Mouse (Mus musculus): ENCODE measurements around the gene Samd7. TPM values are rescaled to one million over a fixed set of nuclear protein-coding genes. Genes with fewer than 3 reads are reported as not detected.

The Samd7 gene
- polyA plus RNA-seq, 1 experiment = 0.08 TPM

DNA sequence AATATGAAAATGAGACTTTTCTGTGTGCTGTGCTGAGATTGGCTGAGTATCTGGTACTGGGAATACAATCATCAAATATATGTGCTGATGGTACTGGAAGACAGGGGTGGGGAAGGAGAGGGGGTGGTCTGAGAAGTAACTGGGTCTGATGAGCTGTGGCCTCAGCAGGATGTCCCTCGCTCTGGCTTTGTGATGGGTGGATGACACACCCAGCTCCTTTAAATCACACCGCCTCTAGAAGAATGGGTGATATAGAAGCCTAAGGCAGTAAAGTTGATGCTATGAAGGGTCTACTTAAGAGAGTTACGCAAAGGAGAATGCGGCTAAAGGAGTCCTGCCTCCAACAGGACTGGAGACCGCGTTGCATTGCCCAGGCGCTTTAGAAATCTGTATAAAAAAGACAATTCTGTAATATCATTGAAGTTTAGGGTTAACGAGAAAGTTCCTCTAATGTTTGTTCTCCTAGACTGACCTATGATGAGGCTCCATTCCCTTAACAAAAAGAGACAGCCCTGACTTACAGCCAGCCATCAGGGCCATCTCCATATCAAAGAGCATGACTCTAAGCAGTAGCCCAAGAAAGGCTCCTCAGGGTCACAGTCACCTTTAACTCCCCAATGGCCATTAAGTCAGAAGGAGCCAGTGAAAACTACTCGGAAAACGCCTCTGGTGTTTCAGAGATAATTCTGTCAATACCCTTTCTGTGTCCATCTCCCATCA, 21.8 kb upstream of the Samd7 start:
- TF ChIP-seq CTCF (IDR thresholded peaks at IDR 0.05; ENCODE audit: borderline replicate concordance, extremely low read depth, insufficient read depth, insufficient read length) (no peak), POLR2A (IDR thresholded peaks at IDR 0.05; ENCODE audit: borderline replicate concordance, extremely low read depth, insufficient read depth, insufficient read length, poor library complexity, severe bottlenecking) (no peak)
- no peak for DNase-seq (ENCODE audit: low read depth)

GRCm38 (mm10) chr3:30724848-30725465, 21.1 kb upstream of the Samd7 start:
- TF ChIP-seq POLR2A (IDR thresholded peaks at IDR 0.05; ENCODE audit: borderline replicate concordance, extremely low read depth, insufficient read depth, insufficient read length, poor library complexity, severe bottlenecking) (no peak), CTCF (IDR thresholded peaks at IDR 0.05; ENCODE audit: borderline replicate concordance, extremely low read depth, insufficient read depth, insufficient read length) (no peak)
- DNase-seq (ENCODE audit: low read depth) = no peak

DNA sequence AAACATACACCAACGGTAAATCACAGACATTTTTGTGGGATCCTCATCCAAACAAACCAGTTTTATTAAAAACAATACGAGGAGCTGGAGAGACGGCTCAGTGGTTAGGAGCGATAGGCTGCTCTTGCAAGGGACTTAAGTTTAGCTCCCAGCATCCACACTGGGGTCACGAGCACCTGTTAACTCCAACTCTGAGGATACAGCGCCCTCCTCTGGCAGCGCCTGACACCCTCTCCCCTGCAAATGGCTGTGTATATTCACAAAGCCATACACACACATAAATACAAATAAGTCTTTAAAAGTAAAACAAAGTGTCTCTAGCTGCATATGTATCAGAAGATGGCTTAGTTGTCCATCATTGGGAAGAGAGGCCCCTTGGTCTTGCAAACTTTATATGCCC, 20.6 kb upstream of the Samd7 start:
- DNase-seq (ENCODE audit: low read depth) = no peak

DNA sequence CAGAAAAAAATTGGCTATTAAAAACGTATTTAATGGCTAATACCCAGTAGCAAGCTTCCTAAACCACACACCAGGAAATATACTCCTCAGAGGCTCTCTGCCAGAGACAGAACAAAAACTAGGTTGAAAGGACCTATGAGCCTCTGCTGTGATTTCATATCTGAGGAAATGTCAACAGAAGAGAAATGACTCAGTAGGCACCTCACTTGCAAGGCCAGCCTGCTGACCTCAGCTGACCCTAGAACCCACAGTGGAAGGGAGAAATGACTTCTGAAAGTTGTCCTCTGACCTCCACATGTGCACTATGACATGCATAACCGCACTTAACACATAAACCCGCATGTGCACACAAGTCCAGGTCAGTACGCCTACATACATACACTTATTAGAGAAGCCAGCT, 18.9 kb upstream of the Samd7 start:
- no peak for DNase-seq (ENCODE audit: low read depth)
- TF ChIP-seq POLR2A (IDR thresholded peaks at IDR 0.05; ENCODE audit: borderline replicate concordance, extremely low read depth, insufficient read depth, insufficient read length, poor library complexity, severe bottlenecking) (no peak), CTCF (IDR thresholded peaks at IDR 0.05; ENCODE audit: borderline replicate concordance, extremely low read depth, insufficient read depth, insufficient read length) (no peak)

More for the DNA sequence above, 20.6 kb upstream of the Samd7 start:
- TF ChIP-seq CTCF (IDR thresholded peaks at IDR 0.05; ENCODE audit: borderline replicate concordance, extremely low read depth, insufficient read depth, insufficient read length) (no peak), POLR2A (IDR thresholded peaks at IDR 0.05; ENCODE audit: borderline replicate concordance, extremely low read depth, insufficient read depth, insufficient read length, poor library complexity, severe bottlenecking) (no peak)

- no peak for DNase-seq (ENCODE audit: low read depth)
- no peak for TF ChIP-seq POLR2A (IDR thresholded peaks at IDR 0.05; ENCODE audit: borderline replicate concordance, extremely low read depth, insufficient read depth, insufficient read length, poor library complexity, severe bottlenecking)
Measured at GRCm38 (mm10) chr3:30729046-30729445, 17.0 kb upstream of the Samd7 start.

DNA sequence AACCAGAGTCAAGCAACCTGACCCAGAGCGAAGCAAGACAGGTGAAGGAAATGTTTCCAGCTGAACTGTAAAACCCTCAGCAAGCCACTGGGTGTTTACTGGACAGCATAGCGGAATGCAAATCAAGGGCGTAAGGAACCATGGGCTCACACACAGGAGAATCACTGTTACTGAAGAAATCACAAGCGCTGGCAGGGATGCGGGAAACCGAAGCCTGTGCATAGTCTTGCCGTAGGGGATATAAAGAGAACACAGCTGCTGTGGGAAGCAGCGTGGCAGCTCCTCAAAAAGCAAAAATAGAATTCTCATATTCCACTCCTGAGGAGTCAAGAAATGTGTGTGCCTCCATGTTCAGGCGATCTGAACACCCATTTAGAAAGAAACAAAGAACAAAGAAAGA, 9.3 kb upstream of the Samd7 start:
- TF ChIP-seq POLR2A (IDR thresholded peaks at IDR 0.05; ENCODE audit: borderline replicate concordance, extremely low read depth, insufficient read depth, insufficient read length, poor library complexity, severe bottlenecking) (no peak), CTCF (IDR thresholded peaks at IDR 0.05; ENCODE audit: borderline replicate concordance, extremely low read depth, insufficient read depth, insufficient read length) (no peak)
- peak; percentile 61 for DNase-seq (ENCODE audit: low read depth)

- no peak for TF ChIP-seq POLR2A (IDR thresholded peaks at IDR 0.05; ENCODE audit: borderline replicate concordance, extremely low read depth, insufficient read depth, insufficient read length, poor library complexity, severe bottlenecking)
- TF ChIP-seq CTCF (IDR thresholded peaks at IDR 0.05; ENCODE audit: borderline replicate concordance, extremely low read depth, insufficient read depth, insufficient read length) = no peak
- DNase-seq (ENCODE audit: low read depth) = no peak
Measured at GRCm38 (mm10) chr3:30741306-30741705, 4.8 kb upstream of the Samd7 start.

DNA sequence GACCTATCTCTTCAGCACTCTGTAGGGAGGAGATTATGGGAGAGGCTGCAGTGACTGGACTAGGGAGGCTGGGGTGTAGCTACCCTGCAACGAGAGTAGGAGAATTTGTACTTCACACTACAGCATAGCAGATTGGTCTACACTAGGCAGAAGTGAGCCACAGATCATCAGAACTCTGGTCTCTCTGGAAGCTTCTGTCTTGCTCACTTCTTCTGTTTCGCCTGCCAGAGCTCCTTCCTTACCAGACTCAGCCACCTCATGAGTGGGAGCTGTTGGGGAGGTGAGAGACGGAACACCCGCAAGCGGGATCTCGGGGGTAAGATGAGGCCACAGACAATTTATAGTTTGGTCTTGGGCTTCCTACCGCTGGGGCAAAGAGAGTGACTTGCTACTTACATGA, 3.2 kb upstream of the Samd7 start:
- no peak for DNase-seq (ENCODE audit: low read depth)
- TF ChIP-seq CTCF (IDR thresholded peaks at IDR 0.05; ENCODE audit: borderline replicate concordance, extremely low read depth, insufficient read depth, insufficient read length) (no peak), POLR2A (IDR thresholded peaks at IDR 0.05; ENCODE audit: borderline replicate concordance, extremely low read depth, insufficient read depth, insufficient read length, poor library complexity, severe bottlenecking) (no peak)

DNA sequence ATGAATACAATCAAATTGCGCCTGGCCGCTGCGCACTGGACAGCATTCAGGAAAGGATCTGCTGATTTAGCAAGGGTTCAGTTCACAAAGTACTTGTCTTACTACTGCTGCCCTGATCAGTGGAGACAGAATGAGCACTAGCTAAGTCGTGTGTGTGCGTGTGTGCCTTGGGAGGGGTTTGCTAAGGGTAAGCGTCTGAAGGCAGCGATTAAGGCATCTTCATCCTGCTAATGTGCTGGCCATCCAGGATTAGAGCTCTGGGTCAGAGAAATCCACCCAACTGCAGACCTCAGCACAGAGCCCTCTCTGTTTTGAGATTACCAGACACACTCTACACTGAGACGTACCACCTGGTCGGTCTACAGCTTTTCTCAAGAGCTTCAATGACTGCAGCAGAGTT, 2.2 kb downstream of the Samd7 start:
- no peak for DNase-seq (ENCODE audit: low read depth)
- no peak for TF ChIP-seq CTCF (IDR thresholded peaks at IDR 0.05; ENCODE audit: borderline replicate concordance, extremely low read depth, insufficient read depth, insufficient read length)
- no peak for TF ChIP-seq POLR2A (IDR thresholded peaks at IDR 0.05; ENCODE audit: borderline replicate concordance, extremely low read depth, insufficient read depth, insufficient read length, poor library complexity, severe bottlenecking)

- TF ChIP-seq CTCF (IDR thresholded peaks at IDR 0.05; ENCODE audit: borderline replicate concordance, extremely low read depth, insufficient read depth, insufficient read length) (no peak), POLR2A (IDR thresholded peaks at IDR 0.05; ENCODE audit: borderline replicate concordance, extremely low read depth, insufficient read depth, insufficient read length, poor library complexity, severe bottlenecking) (no peak)
- DNase-seq (ENCODE audit: low read depth) = no peak
Measured at GRCm38 (mm10) chr3:30754696-30755095, 8.6 kb downstream of the Samd7 start.

DNA sequence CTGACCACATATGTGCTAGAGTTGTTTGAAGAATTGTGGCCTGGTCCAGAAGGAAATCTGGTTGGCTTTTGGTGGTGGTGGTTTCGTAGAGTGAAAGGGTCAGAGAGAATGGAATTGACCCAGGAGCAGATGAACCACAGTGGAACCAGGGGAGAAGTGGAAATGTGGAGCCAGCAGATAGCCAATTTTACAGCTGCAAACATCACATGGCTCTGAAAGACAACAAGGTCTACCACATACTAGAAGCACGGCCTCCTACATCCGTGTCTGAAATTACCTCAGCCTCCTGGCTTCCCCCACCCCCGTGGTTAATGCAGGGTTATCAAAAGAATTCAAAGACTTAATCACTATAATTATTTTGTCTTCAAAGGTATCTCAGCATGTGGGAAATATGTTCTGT, 18.8 kb downstream of the Samd7 start:
- no peak for TF ChIP-seq POLR2A (IDR thresholded peaks at IDR 0.05; ENCODE audit: borderline replicate concordance, extremely low read depth, insufficient read depth, insufficient read length, poor library complexity, severe bottlenecking)
- no peak for DNase-seq (ENCODE audit: low read depth)

GRCm38 (mm10) chr3:30765311-30766027, 19.4 kb downstream of the Samd7 start:
- DNase-seq (ENCODE audit: low read depth) = no peak
- TF ChIP-seq CTCF (IDR thresholded peaks at IDR 0.05; ENCODE audit: borderline replicate concordance, extremely low read depth, insufficient read depth, insufficient read length) = no peak
- no peak for TF ChIP-seq POLR2A (IDR thresholded peaks at IDR 0.05; ENCODE audit: borderline replicate concordance, extremely low read depth, insufficient read depth, insufficient read length, poor library complexity, severe bottlenecking)

All from brain, embryonic 14.5 days (tissue).